Mouse (Mus musculus) liver, postnatal 0 days (tissue): Measurements from ENCODE around the gene Flrt1.

Experiments
- CTCF ChIP-seq: sonication (generic); IDR thresholded peaks from 2 replicates; pipeline ENCODE4 v1.5.1; 2016; ENCODE audit warnings: antibody characterized with exemption, low read depth
- EP300 ChIP-seq: IDR thresholded peaks from 2 replicates; pipeline ENCODE4 v1.6.1; 2016; ENCODE audit warnings: antibody characterized with exemption, low read depth, mild to moderate bottlenecking

DNA sequence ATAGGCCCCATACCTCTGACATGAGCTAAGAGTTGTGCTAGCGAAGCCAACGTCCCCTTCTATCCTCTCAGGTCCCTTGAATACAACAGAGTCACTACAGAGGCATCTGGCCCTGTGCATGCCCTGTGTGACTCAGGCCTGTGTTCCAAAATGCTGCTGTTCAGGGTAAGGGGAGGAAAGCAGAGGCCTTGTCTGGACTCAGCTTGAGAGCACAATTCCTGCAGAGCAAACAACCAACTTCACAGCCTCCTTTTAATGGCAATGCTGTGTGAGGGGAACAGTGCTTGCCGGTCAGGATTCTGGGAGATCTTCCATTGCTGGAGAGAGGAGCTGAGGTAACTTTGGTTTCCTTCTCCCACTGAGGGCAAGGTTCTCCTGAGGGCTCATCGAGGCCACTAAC, 61.2 kb downstream of the Flrt1 start:
- TF ChIP-seq CTCF (no peak), EP300 (no peak)
